Mouse (Mus musculus): ENCODE data around the gene Rfx8.

Rfx8 gene

DNA sequence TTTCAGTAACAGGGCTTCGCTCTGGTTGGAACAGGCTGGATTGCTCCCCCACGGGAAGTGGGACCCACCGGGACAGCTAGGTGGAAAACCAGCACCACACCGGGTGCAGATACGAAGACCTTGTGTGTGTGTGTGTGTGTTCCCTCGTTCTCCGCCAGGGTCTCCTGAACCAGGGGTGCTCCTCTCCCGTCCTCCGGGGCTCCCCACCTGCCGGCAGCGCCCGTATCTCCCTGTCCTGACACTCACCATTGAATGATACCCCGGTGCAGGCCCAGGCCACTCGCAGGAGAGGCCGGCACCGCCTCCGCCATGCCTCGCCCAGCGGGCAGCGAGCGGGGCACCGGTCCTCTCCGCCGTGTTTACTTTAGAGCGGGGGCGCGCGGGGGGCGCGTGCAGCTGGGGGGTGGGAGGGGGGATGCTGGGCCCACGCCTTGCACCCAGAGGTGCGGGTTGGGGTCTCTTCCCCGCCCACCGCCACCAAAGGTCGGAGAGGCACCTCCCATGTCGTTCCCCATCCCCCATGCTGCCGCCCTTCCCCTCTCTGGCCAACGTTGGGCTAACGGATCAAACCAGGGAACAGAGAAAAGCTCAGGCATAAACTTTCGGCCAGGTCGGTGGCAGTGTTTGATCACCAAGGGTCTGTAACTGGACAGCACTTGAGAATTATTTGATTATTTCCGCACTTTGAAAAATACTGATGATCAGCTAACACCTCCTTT lies at the start of gene Rfx8:
Gene Rfx8, minus strand, starts transcription at position 366 of the 719 bp plus-strand sequence.
- DNase-seq (ENCODE audit: extremely low read depth, low read depth, low spot score) = no peak

- no peak for DNase-seq (ENCODE audit: extremely low read depth, low read depth, low spot score)
These were observed 49.6 kb upstream of the Rfx8 start for GRCm38 (mm10) chr1:39770436-39770835.

DNA sequence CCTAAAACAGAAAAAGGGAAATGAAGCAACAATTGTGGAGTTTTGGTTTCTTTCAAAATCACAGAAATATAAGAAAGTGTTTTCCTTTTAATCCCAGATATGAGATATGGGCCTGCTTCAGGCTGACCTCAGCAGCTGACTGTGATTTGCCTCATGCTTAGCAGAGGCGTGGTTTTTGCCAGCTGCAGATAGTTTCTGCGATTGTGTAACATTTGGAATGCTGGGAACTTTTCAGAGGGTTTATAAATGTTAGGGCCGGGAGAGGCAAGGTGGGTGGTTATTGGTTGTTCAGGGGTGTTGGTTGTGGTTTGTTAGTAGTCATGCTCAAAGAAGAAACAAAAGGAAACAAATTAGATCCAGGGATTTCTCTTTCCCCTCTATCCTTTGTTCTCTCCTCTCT lies 47.2 kb upstream of the Rfx8 start:
- DNase-seq (ENCODE audit: extremely low read depth, low read depth, low spot score) = no peak

DNA sequence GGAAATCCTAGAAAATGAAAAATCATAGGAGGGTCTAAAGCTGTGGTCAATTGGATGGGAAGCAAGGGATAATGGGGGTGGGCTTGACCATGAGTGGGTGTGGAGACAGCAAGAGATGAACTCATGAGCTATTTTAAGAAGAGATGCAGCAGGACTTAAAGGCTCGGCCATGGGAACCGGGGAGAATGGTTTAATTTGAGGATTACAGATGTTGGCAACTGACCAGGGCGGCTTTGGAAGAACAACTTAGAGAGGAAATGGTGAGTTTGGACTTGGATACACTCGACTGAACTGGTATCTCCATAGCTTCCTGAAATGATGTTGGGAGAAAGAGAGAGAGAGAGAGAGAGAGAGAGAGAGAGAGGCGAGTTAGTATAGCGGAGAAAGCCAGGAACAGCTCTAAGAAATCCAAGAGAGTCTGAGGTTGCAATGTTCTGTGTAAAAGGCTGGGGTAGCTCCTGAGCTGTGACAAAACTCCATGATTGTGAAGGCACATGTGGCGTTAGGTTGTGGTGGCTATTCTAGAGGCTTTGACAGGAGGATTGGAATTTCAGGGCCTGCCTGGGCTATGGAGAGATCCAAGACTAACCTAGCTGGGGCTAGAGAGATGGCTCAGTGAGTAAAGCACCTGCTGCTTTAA lies 45.2 kb upstream of the Rfx8 start:
- DNase-seq (ENCODE audit: extremely low read depth, low read depth, low spot score) = no peak

GRCm38 (mm10) chr1:39762025-39762370 lies 41.2 kb upstream of the Rfx8 start:
- no peak for DNase-seq (ENCODE audit: extremely low read depth, low read depth, low spot score)

DNA sequence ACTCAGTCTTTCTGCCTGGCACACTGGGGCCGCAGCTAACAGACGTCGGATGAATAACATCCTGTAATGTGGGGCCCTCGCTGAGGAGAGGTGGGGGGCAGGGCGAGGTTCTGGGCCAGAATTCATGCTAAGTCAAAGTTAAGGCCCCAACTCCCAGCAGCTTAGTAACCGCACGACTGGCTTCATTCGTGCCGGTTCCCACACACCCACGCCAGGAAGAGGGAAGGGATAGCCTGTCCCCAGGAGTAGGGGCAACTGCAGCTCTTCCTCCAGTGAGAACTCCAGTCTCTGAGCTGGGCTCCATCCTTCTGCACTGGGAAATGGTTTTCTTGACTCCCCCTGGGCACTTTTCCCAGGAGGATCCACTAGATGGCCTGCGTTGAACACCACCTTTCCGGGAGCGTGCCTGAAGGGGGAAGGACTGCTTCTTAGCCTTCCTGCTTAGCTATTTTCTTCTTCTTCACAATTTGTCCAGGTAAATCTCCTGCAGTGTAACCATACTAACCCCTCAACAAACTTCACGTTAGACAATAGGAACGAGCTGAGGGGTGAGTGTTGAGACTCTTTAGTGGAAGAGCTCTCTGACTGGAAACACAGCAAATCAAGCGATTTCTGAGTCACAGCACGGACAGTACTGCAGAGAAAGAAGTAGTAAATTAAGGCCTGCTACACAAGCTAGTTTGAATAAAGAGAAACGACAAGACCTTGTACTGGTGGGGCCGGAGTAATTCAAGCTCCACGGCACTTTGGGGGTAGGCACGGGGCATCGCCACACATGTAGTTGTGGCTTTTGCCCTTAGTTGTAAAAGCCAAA lies 40.6 kb upstream of the Rfx8 start:
- no peak for DNase-seq (ENCODE audit: extremely low read depth, low read depth, low spot score)

- no peak for DNase-seq (ENCODE audit: extremely low read depth, low read depth, low spot score)
These were observed 39.5 kb upstream of the Rfx8 start for GRCm38 (mm10) chr1:39760181-39760715.

DNA sequence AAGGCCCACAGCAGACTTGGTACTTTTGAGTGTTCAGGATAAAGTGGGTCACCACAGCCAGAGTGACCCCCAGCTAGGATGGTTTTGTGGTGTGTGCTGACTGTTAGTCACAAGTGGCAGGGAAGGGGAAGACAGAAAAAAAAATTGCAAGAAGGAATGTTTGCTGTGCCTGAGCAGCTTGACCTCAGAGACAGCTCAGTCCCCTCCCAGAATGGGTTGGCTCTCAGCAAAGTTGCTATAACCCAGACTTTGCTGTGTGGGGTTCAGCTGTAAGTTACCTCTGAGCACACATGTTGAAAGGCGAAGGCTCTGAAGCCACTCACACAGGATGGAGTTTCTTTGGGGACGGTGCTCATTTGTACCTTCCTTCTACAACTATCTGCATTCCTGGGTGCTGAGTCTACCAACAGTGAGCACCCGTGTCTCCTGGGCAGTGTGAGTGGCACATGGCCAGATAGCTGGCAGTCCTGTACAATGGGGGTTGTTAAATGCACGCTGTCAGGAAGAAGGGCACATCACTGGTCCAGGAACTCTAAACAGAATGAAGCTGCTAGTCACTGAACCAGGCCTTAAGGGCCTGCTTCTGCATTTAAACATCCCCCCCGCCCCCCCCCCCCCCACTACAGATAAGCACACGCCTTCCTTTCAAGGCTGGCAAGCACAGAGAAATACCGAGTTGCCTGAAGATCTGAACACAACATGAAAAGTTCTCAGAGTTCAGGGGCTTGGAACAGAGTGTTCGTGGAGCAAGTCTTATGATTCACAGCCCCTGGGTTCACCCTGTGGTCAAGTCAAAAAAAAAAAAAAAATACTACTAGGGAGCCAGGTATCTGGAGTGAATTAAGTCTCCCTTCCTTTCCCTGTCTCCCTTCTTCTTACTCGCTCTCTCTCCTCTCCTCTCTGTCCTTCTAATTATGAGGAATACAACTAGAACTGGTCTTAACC lies 38.7 kb upstream of the Rfx8 start:
- DNase-seq (ENCODE audit: extremely low read depth, low read depth, low spot score) = no peak

DNA sequence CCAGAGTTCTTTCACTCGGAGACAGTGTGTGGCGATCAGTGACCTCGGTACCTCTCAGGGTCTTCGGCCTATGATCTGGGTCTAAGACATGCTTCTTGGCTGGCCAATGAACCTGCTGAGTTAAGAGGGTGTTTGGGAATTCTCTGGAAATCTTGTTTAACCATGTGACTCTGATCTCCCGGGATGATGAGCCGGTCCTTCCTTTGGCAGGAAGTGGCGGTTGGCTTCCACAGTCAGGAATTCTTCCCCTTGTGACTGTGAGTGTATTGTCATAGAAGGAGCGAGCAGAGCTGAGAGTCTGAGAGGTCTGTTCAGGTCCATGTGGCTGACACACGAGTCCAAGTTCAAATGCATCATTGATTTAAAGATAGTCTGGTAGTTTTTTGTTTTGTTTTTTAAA lies 37.4 kb upstream of the Rfx8 start:
- no peak for DNase-seq (ENCODE audit: extremely low read depth, low read depth, low spot score)

- peak; percentile 43 for DNase-seq (ENCODE audit: extremely low read depth, low read depth, low spot score)
These were observed 36.2 kb upstream of the Rfx8 start for GRCm38 (mm10) chr1:39756952-39757351.

GRCm38 (mm10) chr1:39754224-39754957 lies 33.6 kb upstream of the Rfx8 start:
- DNase-seq (ENCODE audit: extremely low read depth, low read depth, low spot score) = peak; percentile 92

DNA sequence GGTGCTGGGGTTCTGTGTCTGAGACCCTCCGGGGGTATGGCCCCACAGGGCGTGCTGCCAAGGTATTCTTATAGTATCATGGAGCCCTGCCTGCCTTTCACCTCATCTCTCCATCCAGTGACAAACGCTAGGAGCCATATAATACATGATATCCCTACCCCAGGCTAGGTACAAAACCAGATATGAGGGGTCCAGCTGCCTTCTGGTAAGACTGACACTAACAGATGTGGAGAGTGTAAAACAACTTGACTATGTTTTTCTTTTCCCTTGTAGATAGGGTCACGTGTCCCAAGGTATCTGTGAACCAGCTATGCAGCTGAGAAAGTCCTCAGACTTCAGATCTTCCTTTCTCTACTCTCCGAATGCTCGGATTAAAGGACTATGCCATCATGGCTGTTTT lies 30.7 kb upstream of the Rfx8 start:
- no peak for DNase-seq (ENCODE audit: extremely low read depth, low read depth, low spot score)

DNA sequence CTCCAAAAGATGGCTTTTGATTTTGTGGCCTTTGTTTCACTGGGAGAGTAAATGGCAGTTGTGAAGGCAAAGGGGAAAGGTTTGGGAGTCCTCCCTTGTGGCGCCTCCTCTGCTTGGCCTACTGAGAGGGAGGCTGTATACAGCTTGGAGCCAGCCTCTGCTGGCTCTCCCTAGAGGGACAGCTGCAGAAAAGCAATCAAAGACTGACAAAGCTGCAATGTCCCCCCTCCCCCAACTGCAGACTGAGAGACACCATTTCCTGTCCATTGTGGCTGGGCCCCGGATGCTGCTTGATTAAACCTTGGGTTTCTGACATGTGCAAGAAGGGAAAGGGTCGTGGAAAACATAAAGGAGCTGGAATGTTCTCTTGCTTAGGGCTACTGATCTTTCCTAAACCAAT lies 28.9 kb upstream of the Rfx8 start:
- no peak for DNase-seq (ENCODE audit: extremely low read depth, low read depth, low spot score)

- DNase-seq (ENCODE audit: extremely low read depth, low read depth, low spot score) = no peak
These were observed 28.4 kb upstream of the Rfx8 start for GRCm38 (mm10) chr1:39749214-39749613.

- no peak for DNase-seq (ENCODE audit: extremely low read depth, low read depth, low spot score)
These were observed 27.9 kb upstream of the Rfx8 start for GRCm38 (mm10) chr1:39748666-39749065.

DNA sequence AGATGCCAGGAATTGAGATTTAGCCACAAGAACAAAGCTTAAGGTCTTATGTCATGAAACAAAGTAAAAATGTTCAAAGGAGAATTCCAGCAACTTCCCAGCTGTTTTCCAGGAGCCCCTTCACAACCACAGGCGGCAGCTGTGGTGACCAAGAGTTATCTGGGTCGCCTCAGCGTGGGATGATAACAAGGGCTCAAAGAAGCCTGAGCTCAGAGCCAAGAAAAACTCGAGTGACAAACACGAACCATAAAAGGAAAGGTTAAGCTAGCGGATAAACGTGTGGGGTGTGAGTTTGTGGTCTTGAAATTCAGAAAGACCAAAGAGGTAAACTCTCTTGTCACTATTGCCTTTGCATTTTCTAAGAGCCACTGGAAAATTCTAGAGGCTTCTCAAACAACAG lies 25.7 kb upstream of the Rfx8 start:
- no peak for DNase-seq (ENCODE audit: extremely low read depth, low read depth, low spot score)

- no peak for DNase-seq (ENCODE audit: extremely low read depth, low read depth, low spot score)
These were observed 20.2 kb upstream of the Rfx8 start for GRCm38 (mm10) chr1:39740948-39741347.

DNA sequence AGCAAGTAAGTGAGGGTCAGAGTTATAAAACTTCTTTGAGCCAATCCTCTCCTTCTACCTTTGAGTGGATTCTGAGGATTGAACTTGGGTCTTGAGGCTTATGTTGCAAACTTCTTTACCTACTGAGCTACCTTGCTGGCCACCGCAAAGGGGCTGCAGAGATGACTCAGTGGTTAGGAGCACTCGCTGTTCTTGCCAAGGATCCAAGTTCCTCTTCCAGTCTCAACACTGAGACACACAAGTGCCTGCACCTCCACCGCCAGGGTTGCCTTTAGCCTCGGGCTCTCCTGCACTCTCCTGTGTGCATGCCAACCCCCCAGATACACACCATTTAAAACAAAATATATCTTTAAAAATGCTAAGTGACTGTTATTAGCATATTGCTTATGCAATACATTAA lies 19.2 kb upstream of the Rfx8 start:
- DNase-seq (ENCODE audit: extremely low read depth, low read depth, low spot score) = no peak

DNA sequence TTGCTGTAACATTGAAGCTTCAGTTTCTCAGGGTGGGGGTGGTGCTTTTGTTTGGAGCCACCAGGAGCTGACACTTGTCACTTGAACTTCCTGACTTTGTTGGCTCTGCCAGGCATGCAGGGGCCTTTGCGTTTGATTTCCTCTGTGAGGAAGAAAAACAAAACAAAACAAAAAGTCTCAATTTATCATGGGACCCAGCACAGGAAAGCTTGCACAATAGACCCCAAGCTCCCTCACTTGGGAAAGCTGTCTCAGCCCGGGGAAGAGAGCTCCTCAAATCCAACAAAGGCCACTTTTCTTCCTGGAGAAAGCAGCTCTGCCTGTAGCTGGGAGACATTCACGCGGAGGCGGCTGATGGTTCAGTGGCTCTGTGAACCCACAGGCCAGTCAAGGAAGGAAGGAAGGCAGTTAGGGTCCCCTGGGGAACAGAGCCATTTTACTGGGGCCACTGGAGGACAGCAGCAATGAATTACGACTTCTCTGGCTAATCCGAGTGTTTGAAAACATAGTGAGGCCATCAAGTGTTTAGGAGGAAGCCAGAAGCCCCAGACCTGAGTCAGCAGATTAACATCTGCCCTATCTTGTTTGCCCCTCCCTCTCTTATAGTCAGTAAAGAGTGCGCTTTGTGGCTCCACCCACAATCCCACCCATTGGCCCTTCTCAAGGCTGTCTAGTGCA lies 15.3 kb upstream of the Rfx8 start:
- DNase-seq (ENCODE audit: extremely low read depth, low read depth, low spot score) = no peak

Measured in fat pad, adult 2 months (tissue).